Mouse (Mus musculus): Measurements from ENCODE around the gene Olfr1359.

- TF ChIP-seq CTCF (IDR thresholded peaks at IDR 0.05; ENCODE audit: borderline replicate concordance, extremely low read depth, insufficient read depth, insufficient read length) (no peak), POLR2A (IDR thresholded peaks at IDR 0.05; ENCODE audit: borderline replicate concordance, extremely low read depth, insufficient read depth, insufficient read length, poor library complexity, severe bottlenecking) (no peak)
Observed at GRCm38 (mm10) chr13:21718381-21719080, 20.6 kb downstream of the Olfr1359 start.

All from brain, embryonic 14.5 days (tissue).